Mouse (Mus musculus) c-Kit-positive CD71-negative TER-119-negative erythroid progenitor cells, embryonic 14.5 days (primary cell): Measurements from ENCODE around the gene Snapc2.

Experiments
- DNase-seq: peaks from one replicate; pipeline ENCODE4 v3.0.0-alpha.2; 2013; ENCODE audit warnings: low read depth

Snapc2 gene

GRCm38 (mm10) chr8:4252934-4253841 is at the start of gene Snapc2:
TSS of gene Snapc2 (plus strand) at chr8:4253080.
- peak; percentile 95 for DNase-seq

- no peak for DNase-seq
Observed at GRCm38 (mm10) chr8:4205246-4206123, 47.4 kb upstream of the Snapc2 start.

GRCm38 (mm10) chr8:4206182-4207015 is 46.5 kb upstream of the Snapc2 start:
- DNase-seq, result no peak

GRCm38 (mm10) chr8:4207016-4207350 is 45.9 kb upstream of the Snapc2 start:
- no peak for DNase-seq

GRCm38 (mm10) chr8:4211097-4211496 is 41.8 kb upstream of the Snapc2 start:
- no peak for DNase-seq

- DNase-seq, result no peak
Observed at GRCm38 (mm10) chr8:4212809-4213209, 40.1 kb upstream of the Snapc2 start.

GRCm38 (mm10) chr8:4213210-4214005 is 39.5 kb upstream of the Snapc2 start:
- no peak for DNase-seq

- peak; percentile 37 for DNase-seq
Observed at GRCm38 (mm10) chr8:4214006-4214980, 38.6 kb upstream of the Snapc2 start.

- no peak for DNase-seq
Observed at GRCm38 (mm10) chr8:4216296-4216695, 36.6 kb upstream of the Snapc2 start.

- DNase-seq, result no peak
Observed at GRCm38 (mm10) chr8:4216791-4217621, 35.9 kb upstream of the Snapc2 start, which contains the start of gene Prr36. TSS of gene Prr36 (minus strand) at chr8:4217459.

GRCm38 (mm10) chr8:4219617-4220016 is 33.3 kb upstream of the Snapc2 start:
- no peak for DNase-seq

GRCm38 (mm10) chr8:4222059-4222458 is 30.8 kb upstream of the Snapc2 start:
- no peak for DNase-seq

- DNase-seq, result no peak
Observed at GRCm38 (mm10) chr8:4226323-4226722, 26.6 kb upstream of the Snapc2 start.

GRCm38 (mm10) chr8:4226739-4227347 is 26.0 kb upstream of the Snapc2 start, which contains the start of gene Lrrc8e:
TSS of gene Lrrc8e (plus strand) at chr8:4226827.
- no peak for DNase-seq

- DNase-seq, result no peak
Observed at GRCm38 (mm10) chr8:4227919-4228318, 25.0 kb upstream of the Snapc2 start.

GRCm38 (mm10) chr8:4229784-4230183 is 23.1 kb upstream of the Snapc2 start:
- DNase-seq, result no peak

- no peak for DNase-seq
Observed at GRCm38 (mm10) chr8:4230612-4231351, 22.1 kb upstream of the Snapc2 start.
